Mouse (Mus musculus): Measurements from ENCODE around the gene Shroom1.
A peak's percentile ranks its signal among the peaks of the same experiment; 100 is the strongest.

Shroom1 gene

DNA sequence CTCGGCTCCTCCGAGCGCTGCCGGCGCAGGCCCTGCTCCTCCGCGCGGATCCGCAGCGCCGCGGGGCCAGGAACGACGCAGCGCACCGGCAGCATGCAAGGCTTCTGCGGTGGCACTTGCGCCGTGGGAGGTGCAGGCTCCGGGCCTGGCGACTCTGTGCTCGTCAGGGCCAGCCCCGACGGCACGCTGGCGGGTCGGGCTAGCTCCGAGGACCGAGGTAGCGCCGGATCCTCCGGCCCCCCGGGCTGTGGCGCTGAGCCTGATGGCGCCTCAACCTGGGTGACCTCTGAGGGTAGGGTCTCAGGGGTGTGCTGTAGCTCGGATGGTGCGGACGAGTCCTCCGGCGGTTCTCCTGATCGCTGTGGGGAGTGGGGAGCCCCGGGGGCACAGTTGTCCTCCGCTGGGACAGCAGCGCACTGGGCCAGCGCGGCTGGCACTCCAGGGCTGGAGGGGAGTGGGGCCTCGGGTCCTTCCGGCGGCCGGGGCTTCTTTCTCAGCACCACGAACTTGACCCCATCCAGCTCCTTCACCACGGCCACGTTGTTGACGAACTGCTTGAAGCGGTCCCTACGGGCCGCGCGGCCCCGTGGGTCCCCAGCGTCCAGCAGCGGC lies 22.3 kb downstream of the Shroom1 start:
- peak; percentile 41 to 57 for DNase-seq (ENCODE audit: low spot score in 2 of 2)

DNA sequence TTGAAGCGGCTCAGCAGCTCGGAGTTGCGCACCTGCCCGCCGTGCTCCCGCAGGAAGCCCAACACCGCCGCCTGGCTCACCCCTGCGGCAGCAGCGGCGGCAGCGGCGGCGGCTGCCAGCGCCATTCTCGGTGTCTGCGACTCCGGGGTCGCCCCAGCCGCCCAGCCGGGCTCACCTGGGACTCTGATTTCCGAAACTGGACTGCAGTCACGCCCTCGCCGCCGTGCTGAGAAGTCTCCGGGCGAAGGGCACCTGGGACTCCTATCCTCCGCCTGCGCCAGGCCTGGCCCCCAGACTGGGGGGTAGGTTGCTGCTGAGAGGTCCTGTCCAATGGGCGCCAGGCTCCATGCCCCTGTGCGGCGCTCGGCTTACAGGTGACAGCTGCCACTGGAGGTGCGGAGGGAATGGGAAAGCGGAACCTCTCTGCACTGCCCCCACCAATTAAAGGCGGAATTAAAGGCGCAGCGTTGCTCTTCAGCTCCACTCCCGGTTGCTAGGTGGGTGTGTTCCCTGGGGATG lies 22.8 kb downstream of the Shroom1 start, which contains the start of the genes Gm9945 and Sowaha:
Gene Gm9945 (plus strand): TSS at position 384 of the 519 bp plus-strand sequence.
Gene Sowaha (minus strand): TSS at position 492 of the 519 bp plus-strand sequence.
- DNase-seq (ENCODE audit: low spot score in 2 of 2), result peak; percentile 79 to 80

DNA sequence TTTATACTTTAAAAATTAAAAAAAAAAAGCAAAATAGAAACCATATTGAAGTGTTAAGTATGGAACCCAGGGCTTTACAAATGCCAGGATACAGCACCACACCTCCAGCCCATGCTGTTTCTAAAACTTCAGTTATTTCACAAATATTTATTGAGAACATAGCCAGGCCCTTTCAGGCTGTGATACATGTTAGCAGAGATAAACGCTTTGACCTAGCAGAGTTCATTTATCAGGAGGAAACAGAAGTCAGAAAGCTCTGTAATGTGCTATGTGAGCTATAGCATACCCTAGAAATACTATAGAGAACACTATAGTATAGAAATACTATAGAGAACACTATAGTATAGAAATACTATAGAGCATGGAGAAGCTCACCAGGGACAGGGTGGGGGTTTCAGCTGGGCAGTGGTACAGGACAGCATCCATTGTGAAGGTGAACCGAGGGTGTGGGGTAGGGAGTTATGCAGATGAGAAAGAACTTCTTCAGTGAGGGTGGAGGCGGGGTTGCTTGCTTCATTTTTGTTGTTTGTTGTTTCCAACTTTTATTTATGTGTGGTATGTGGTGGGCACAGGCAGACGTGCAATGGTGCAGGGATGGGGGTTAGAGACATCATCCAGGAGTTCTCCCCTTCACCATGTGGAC lies 24.2 kb downstream of the Shroom1 start:
- no peak for DNase-seq (ENCODE audit: low spot score in 2 of 2)

DNA sequence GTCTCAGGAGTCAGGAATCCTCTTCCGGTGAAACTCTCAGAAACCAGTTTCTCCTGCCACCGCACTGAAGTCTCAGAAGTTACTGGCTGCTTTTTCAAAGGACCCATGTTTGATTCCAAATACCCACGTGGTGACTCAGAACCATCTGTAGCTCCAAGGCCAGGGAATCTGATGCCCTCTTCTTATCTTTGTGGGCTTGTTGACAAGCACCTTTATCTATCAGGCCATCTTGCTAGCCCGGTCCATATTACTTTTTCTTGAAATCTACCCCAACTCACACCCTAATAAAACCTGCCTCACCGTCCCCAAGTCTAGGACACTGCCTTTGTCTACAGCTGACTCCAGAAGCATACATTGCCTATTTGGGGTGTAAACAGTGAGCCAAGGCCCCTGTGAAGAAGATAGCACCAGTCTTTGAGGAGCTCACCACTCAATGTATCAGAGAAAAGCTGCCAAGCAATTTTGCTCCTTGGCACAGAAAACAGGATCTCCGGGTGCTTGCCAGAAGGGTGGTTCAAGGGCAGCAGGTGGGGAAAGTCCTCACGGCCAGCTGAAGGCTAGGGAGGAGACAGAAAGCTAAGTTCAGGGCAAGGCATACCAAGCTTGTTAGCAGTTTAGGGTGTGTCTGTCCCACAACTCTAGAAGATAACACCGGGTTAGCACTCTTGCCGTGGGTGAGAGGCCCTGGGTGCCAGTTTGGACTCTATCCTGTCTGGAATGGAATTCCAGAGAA lies 26.3 kb downstream of the Shroom1 start:
- DNase-seq (ENCODE audit: low spot score in 2 of 2), result no peak

DNA sequence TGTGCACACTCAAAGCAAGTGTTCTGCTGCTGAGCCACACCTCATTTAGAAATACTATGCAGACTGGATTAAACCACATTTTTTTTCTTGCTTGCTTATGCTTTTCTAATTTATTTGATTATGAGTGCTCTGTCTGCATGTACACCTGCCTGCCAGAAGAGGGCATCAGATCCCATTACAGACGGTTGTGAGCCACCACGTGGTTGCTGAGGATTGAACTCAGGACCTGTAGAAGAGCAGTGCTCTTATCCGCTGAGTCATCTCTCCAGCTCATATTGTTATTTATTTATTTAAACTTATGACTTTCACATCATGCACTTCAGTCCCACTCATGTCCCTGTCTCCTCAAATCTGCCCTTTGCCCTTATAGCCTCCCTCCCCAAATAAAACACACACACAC lies 28.7 kb downstream of the Shroom1 start:
- no peak for DNase-seq (ENCODE audit: low spot score in 2 of 2)

DNA sequence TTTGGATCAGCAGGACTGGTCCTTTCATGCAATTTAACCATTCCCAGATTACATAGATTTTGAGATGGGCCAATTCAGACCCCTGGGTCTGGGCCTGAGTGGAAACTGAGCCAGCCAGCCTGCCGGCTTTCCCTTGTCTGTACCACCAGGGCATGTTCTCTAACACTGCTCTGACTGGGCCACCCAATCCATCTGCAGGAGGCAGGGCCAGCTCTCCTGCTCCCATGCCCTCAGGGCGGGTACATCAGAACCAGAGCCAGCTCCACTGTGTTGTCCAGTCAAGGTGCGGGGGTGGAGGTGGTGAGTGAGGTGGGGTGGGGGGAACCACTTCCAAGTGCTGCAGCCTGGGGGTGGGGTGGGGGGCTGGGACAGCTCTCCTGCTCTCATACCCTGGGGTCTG lies 29.3 kb downstream of the Shroom1 start:
- DNase-seq (ENCODE audit: low spot score in 2 of 2), result no peak

DNA sequence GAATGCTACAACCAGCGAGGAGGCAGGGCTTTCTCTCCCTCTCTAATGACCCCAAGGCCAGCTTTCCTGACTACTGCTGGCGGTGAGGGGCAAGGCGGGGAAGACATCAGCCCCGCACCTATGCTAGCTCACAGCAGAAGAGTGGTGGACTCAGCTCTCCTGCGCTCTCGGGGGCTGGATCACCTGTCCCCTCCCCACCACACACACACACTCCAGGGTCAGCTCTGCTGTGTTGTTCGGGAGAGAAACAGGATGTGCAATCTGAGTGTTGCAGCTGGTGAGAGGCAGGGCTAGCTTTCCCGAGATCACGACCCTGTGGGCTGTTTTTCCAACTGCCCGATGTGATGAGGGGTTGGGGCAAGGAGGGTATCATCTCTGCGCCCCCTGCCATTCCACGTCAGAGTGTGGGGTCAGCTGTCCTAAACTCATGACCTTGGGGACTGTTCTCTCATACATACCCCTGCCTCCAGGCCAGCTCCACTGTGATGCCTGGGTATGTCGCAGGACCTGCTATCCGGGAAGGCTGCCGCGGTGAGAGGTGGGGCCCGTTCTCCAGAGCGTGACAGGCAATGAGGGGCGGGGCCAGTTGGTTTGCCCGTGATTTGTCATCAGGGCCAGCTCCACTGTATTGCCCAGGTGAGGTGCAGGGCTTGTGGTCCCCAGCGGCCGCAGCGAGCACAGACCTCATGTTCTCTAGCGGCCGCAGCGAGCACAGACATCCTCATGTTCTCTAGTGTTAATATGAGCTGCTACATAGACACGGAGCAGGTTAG lies 30.0 kb downstream of the Shroom1 start:
- DNase-seq (ENCODE audit: low spot score in 2 of 2), result peak in 1 of 2 experiments; percentile 48

DNA sequence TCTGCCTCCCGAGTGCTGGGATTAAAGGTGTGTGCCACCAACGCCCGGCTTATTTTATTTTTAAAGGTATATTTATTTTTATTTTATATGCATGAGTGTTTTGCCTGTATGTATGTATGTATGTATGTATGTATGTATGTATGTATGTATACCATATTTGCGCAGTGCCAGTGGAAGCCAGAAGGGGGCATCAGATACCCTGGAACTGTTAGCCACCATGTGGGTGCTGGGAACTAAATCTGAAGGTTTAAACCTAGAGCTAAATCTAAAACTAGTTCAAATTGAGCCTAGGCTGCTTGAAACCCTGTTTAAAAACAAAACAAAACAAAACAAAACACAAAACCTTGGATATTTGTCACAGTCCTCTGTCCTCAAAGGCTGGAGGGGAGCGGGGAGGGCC lies 32.0 kb downstream of the Shroom1 start:
- DNase-seq (ENCODE audit: low spot score in 2 of 2), result no peak

DNA sequence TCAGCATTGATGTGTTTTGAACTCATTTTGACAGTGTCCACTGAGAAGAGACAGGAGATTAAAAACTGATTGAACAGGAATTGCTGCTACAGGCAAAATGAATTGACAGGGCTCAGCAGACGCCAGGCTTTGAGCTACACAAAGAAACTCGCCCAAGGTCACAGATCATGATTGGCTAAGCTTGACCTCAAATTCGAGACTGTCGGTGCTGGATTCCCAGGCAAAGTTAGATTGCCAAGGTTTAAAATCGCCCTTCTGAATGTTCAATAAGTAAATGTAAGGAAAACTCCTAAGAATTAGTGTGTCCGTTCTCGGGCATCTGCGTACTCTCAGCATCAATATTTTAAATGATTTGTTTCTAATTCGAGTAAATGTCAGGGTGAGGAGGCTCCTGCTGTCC lies 32.4 kb downstream of the Shroom1 start:
- no peak for DNase-seq (ENCODE audit: low spot score in 2 of 2)

DNA sequence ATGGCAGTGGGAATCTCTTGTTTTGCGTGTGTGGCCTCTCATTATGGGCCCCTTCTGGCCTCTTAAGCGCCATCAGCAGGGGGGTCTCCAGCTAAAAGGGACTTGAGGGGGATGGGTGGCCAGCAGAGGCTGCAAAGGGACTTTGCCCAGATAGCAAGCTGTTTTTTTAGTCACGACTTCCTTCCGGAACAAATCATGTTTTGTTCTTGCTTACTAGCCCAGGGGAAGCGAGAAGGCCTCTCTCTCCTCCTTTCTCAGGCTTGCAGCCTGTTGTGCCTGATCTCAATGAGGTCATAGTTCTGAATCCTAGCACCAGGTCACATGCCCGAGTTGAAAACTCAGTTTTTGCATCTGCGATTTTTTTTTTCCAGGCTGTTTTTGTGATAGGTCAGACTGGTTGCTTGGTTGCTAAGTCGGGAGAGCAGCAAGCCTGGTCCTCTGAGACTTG lies 35.0 kb downstream of the Shroom1 start:
- DNase-seq (ENCODE audit: low spot score in 2 of 2), result no peak

DNA sequence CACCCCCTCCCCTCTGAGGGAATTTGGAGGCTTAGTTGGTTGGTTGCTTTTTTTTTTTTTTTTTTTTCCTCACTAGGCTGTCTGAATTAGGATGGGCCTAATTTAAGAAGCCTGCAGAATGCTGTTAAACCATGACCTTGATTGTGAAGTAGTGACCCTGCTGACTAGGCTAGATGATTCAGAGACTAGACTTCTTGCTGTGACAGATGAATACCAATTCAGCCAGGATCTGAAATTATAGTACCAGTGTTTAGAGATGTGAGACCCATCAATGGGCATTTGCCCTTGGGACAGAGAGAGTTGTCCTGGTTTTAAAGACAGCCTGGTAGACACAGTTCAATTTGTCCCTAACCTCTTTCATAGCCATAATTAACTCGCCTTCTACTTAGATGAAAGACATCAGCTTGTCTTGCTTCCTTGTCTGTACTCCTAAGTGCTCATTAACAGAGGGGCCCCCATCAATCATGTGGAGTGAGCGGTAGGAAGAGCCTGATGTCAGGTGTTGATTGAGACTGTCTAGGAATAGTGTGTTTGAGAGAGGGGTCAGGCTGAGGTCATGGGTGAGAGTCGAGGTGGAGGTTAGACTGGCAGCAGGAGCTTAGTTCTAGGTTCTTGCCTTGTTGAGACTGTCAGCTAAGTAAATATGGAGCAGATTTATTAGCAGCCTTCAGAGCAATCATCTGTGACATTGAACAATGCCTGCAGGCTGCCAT lies 36.4 kb downstream of the Shroom1 start:
- no peak for DNase-seq (ENCODE audit: low spot score in 2 of 2)

DNA sequence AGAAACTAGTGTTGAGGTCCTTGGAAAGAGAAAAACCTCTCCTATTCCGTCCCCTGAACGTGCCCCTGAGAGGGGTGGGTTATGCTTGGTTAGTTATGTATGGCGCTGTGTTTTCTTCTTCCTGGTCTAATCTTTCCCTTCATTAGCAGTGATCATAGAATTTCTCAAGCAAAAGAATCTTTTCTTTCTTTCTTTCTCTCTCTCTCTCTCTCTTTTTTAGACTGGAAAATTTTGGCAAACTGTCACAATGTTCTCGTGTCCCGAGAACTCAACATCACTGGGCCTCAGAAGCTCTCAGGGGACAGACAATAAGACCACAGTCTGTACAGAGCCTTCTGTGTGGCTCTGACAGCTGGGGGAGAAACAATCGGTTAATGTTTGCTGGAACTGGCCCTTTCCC lies 38.4 kb downstream of the Shroom1 start:
- DNase-seq (ENCODE audit: low spot score in 2 of 2), result no peak

DNA sequence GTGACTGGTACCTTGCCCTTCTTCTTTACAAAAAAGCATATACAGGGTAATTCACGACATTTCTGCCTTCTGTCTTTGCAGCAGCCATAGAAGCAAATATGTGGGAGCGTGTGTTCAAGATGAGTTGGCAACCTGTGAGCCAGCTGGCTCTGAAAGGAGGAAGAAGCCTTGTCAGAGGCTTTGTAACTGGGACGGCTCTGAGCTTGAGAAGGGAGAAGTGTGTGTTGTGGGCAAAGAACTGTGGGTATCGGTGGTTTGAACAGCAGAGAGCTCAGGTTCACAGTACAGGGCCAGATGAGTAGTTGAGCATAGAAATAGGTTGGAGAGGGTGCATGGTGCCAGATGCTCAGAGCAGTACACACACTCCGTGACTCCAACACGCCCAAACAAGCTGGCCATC lies 39.9 kb downstream of the Shroom1 start:
- DNase-seq (ENCODE audit: low spot score in 2 of 2), result peak; percentile 63 to 67

DNA sequence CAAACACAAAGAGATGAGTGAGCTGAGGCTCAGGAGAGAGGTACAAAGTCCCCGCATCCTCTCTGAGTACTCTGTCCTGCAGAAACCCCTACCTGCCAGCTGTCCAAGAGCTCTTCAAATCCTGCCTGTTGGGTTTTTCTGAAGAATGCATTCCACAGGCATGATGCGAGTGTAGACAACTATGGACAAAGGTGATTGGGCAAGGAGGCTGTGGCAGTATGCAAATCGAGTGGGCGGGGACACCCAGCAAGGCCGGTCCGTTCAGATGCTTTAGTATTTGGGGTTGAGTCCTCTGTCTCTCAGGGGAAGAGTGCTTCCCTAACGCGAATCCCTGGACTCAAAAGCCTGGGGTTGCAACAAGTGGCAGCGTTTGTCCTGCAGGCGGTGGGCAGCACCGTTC lies 43.6 kb downstream of the Shroom1 start:
- no peak for DNase-seq (ENCODE audit: low spot score in 2 of 2)

DNA sequence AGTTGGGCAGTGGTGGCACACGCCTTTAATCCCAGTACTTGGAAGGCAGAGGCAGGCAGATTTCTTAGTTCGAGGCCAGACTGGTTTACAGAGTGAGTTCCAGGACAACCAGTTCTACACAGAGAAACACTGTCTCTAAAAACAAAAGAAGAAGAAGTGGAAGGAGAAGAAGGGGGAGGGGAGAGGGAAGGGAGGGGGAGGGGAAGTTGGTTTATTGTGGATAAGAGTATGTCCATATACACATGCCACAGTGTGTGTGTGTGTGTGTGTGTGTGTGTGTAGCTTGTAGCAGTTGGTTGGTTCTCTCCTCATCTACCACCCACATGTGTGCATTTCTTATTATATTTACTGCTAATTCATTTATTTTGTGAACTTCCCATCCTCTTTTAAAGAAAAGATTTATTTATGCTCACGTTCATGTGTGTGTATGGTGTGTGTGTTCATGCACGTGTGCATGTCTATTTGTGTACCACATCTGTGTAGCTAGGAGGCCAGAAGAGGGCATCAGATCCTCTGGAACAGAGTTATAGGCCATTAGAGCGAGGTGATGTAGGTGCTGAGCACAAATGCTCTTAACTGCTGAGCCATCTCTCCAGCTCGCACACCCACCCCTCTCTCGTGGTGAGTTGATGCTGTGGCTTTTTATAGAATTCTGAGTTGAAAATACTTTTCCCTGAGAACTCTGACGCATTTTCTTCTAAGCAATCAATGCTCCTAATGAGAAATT lies 45.2 kb downstream of the Shroom1 start:
- DNase-seq (ENCODE audit: low spot score in 2 of 2), result peak; percentile 58 to 60

DNA sequence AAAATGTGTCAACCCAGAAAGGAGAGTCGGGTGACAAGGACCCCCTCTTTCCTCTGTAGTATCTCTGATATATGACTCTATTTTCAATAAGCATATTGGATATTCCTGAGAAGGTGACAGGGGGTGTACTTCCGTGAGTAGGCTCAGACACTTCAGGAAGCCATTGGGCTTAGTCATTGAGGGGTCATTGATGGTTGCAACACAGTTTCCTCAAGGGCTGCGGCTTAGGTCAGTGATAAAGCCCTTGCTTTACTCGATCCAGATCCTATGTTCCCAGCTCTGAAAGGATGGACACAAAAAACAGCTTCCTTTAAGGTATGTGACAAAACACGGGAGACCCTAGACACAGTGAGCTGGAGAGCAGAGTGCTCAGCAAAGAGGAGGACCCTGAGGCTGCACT lies 46.7 kb downstream of the Shroom1 start:
- no peak for DNase-seq (ENCODE audit: low spot score in 2 of 2)

DNA sequence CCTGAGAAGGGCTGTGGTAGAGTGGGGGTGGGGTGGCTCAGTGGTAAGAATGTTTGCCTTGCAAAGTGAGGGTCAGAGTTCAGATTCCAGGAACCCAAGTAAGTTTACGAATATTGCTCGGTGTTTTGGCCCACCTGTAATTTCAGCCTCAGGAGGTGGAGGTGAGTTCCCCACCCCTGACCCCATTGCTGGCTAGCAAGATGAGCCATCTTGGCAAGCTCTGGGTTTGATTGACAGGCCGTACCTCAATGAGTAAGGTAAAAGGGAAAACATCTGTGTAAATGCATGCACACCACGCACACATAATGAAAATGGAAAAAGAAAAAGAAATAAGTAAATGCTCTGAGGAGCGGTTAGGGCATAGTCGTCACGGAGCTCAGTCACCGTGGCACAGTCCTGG lies 47.4 kb downstream of the Shroom1 start:
- DNase-seq (ENCODE audit: low spot score in 2 of 2), result no peak

DNA sequence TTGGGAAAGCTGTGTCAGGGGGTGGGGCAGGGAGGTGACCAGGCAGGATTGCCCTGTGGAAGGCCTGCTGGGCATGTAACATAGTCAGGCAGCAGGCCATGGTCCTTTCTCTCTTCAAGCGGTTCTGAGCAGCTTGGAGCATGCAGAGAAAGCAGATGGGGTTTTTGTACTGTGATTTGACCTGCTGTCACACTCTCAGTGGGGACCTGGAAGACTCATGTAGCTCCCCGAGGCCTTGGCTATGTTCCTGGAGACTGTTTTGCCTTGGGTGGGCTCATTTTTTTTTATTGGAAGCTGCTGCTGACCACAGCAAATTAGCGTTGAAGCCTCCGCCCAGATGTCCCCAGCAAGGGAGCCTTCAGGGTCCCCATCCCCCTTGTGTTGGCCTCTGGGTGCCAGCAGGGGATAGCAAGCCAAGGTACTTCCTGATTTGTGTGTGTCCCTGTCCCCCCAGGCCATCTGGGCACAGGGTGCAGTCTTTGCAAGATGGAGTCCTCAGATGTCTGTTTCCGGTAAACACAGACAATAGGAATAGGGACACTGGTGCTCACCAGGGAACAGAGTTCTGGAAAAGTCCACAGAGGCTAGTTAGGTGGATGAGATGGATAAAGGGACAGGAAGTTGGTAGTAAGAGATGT lies 48.1 kb downstream of the Shroom1 start:
- no peak for DNase-seq (ENCODE audit: low spot score in 2 of 2)

DNA sequence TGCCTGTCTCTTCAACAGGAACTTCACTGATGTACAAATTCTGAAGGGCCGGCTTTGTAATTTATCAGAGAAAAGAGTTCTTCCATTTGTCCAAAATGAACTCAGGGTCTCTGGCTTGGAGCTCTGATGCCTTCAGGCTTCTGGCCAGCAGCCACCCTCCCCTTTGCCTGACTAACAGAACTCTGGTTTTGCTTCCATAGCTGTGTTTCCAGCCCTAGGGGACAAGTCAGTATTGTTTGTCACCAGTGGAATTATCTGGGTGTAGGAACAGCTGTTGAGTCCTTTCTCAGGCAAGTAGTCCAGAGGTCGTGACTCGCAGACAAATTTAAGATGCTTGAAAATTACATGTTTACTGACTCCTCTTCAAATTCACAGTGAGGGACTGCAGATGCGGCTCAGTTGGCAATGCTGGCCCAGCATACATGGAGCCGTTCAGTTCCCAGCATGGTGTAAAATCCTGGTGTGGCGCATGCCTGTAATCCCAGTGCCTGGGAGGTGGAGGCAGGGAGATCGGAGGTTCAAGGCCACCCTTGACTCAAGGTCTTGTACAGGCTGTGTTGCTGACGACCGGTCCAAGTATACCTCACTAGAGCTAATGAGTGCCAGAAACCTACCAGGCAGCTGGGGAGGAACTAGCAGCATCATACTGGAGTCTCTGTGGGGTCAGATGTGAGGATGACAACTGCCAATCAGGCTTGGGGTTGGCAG lies 50.2 kb downstream of the Shroom1 start:
- DNase-seq (ENCODE audit: low spot score in 2 of 2), result no peak
